Mouse (Mus musculus) E14TG2a.4 (cell line): ENCODE measurements around the gene Igf2bp3.

Source experiments
- CTCF ChIP-seq: conservative IDR thresholded peaks from 2 replicates; pipeline ENCODE4 v1.5.1; 2014; ENCODE audit warnings: low read length
- POU5F1 ChIP-seq: IDR thresholded peaks from 2 replicates; pipeline ENCODE4 v1.6.1; 2014; ENCODE audit warnings: low read length, borderline replicate concordance

DNA sequence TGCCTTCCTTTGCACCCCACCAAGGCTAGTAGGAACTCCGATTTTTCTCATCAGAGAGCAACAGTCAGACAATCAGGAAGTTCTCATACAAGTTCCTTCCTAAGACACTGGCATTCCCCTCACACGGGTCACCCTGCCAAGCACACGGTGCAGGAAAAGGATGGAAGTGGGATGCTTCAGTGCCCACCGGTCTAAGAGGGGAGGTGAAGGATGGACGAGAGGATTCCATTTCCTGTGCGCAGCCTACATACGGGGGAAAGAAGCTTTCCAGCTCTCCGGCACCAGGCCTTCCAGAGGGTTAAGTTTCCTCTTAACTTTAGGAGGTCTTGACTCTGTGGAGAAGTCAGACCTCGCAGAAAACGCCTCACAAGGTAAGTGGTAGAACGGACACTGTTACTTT, 50.1 kb downstream of the Igf2bp3 start:
- TF ChIP-seq CTCF (no peak), POU5F1 (no peak)
